Mouse (Mus musculus) liver (tissue): ENCODE results near the gene Bcl11a.

Source experiments
- DNase-seq: peaks from one replicate; pipeline ENCODE4 v3.0.0-alpha.2; 2020; ENCODE audit warnings: mixed read lengths

Gene Bcl11a

GRCm38 (mm10) chr11:24077795-24078705 lies at the start of gene Bcl11a:
TSS of gene Bcl11a (plus strand) at chr11:24078056.
- peak; percentile 75 for DNase-seq

GRCm38 (mm10) chr11:24044025-24044424 lies 33.8 kb upstream of the Bcl11a start:
- DNase-seq = no peak

DNA sequence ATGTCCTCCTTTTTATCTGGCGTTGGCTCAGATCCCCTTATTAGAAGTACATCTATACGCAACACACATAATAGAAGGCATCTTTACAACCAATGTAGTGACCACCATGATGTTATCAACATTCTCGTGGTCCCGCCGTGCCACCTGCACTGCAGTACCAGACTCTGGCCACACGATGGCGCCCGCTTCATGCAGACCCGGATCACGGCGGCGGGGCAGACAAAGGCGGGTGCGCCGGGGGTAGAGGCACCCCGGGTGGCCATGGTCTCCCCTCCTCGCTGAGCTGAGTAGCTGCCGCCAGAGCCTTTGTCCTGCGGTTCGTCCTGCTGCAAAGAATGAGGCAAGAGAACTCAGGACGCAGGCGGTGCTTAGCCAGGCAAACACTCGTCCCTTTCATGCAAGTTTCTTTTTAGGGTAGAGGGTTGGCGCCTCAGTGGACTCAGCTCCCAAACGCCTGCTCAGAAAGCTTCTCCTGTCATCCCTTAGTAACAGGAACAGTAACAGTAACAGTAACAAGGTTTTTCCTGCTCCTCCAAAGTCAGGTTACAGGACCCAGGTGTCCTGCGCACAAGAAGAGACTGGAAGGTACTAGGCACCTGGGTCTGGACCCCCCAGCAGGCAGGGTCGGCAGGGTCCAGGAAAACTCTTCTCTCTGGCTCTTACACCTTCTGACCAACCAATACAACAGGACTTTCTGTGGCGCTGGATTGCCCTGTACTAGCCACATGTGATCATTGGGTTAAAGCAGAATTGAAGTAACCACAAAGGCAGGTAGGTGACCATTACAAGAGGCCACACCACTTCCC lies 28.4 kb upstream of the Bcl11a start:
- DNase-seq = peak; percentile 81

DNA sequence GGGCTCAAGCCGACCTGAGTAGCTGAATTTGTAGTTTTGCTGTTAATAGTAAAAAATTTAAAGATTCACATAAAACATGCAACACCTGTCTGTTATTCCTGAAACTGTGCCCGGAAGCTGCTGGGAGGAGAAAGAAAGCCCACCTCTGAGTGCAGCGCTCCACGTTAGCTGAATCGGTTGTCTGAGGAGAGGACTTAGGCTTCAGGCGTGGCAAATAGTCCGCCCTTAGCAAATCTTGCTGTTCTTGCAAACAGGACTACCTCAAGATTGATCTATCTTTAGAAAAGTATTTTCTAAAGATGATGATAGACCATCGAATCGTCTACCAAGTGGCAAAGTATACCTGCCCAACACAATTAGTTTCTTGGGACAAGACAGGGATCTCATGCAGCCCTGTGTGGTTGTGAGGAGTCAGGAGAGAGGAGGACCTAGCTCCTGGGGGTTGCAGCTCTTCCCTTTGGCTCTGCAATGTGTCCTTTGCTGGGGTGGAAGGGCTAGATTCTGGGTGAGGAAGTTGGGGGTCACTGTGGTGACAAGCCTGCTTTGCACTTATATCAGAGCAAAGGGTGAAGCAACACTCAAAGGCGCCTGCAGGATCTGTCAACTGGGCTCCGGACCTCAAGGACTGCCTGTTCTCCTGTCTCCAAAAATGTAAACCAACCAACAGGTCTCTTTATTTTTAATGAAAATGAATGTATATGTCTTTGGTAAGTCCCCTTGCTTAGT lies 27.7 kb upstream of the Bcl11a start:
- DNase-seq = no peak

- DNase-seq = peak; percentile 26
Observed at GRCm38 (mm10) chr11:24052882-24053281, 25.0 kb upstream of the Bcl11a start.

DNA sequence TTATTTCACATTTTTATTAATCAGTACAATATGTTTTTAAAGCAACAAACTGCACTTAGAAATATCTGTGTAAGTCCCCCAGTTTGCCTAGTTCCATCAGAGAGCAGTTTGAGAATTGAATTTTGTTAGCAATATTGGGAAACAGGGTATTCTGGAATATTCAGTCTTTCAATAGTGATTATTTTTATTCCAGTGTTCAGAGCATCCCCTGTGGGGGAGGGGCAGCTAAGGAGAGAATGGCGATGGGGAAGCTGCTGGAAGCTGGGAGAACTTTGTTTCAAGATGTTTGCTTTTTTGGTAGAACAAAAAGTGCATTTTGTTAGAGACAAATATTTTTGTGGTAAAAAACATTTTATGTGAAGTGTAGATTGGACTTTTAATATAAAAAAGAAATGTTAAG lies 18.7 kb upstream of the Bcl11a start:
- DNase-seq = no peak

- DNase-seq = no peak
Observed at GRCm38 (mm10) chr11:24060428-24060827, 17.4 kb upstream of the Bcl11a start.

- no peak for DNase-seq
Observed at GRCm38 (mm10) chr11:24061819-24062218, 16.0 kb upstream of the Bcl11a start.

DNA sequence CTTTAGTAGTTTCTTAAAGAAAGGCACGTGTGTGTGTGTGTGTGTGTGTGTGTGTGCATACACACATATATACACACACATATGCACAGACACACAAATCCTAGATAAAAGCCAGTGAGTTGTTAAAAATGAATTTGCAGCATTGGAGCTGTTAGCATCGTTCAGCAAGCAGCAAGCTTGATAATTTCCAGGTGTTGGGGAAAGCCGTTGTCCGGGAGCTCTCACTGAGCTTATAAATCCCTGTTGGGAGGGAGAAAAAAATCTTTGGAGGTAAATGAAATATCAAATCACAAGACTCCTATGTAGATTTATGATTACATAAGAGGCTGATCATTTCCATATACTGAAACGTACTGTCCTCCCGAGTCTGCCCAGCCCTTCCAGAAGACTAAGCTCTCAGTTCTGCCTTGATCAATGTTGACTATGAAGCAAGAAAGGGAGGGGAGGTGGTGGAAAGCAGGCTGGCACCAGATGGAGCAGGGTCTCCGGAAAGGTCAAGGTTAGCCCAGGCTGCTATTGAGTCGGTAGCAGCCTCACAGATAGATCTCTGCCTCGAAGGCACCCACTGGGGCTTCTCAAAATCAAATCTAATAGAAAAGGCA lies 15.3 kb upstream of the Bcl11a start:
- DNase-seq = no peak

GRCm38 (mm10) chr11:24064221-24064620 lies 13.6 kb upstream of the Bcl11a start:
- DNase-seq = no peak

- no peak for DNase-seq
Observed at GRCm38 (mm10) chr11:24065313-24065712, 12.5 kb upstream of the Bcl11a start.

- DNase-seq = peak; percentile 50
Observed at GRCm38 (mm10) chr11:24074021-24074591, 3.8 kb upstream of the Bcl11a start.

DNA sequence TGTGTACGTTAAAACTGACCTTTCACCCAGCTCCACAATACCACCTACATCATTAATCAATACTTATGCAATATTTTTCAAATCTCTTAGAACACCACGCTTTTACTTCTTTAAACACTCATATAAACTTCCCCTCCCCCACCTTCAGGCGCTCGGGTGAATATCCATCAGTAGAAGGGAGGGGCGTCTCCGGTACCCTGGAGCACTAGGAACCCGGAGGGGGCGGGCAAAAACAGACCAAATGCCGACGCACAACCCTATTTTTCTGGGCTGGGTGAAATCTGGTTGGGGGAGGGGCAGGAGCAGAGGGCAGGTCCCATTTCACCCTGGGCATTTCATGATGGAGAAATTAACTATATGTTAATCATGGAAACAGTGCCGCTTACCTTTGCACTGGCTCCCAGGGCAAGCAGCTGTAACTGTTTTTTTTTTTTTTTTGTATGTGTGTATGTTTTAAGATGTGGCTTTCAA lies 3.2 kb upstream of the Bcl11a start, which contains the start of gene A830031A19Rik:
A830031A19Rik (minus strand) TSS at position 421 of the 471 bp plus-strand sequence.
- peak; percentile 73 for DNase-seq

DNA sequence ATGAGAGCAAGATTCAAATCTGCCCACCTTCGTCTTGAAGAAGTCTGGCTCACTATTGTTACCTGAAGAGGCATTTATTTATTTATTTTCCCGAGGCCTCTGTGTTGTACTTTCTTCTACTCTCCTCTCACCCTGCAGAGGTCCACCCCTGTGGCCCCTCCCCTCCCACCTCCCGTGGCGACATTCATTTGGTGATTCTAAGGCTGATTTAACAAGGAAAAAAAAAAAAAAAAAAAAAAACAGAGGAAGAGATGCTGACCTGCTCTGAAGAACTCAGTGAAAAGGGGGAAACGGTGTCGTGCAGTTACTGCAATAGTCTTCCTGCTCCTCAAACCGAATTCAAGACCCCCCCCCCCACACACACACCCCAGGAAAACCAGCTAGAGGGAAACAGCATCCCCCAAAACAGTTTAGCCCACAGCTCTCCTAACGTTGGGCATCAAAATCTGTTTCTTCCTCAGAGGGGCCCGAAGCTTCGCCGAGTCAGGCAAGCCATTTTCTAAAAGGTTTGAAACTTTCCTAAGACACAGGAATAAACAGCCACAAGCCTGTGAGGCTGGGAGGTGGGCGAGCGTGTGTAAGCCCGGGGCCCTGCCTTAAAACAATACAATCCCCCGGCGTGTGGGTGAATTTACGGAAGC lies 2.2 kb upstream of the Bcl11a start:
- peak; percentile 30 for DNase-seq

DNA sequence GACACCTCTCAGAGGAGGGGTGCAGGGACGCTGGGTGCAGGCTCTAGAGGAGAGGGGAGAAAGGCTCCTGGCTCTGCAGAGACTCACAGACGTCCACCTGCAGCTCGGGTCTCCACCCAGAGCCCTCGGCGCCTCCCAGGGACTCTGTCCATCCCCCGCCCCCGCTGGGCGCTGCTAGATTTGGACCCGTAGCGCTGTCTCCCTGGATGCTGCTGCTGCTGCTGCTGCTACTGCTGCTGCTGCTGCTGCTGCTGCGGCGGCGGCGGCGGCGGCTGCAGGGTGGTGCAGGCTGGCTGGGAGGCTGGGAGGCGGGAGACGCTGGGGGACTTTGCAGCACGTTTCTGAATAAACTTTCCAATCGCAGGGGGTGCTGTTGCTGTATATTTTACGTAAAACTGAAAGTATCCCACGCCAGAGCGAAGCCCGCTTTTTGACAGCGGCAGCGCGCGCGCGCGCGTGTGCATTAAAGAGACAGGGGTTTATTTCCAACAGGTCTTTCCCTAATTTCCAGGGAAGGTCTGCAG lies 1.7 kb upstream of the Bcl11a start:
- peak; percentile 85 for DNase-seq

GRCm38 (mm10) chr11:24076821-24077730 lies 780 bp upstream of the Bcl11a start:
- peak; percentile 80 for DNase-seq

DNA sequence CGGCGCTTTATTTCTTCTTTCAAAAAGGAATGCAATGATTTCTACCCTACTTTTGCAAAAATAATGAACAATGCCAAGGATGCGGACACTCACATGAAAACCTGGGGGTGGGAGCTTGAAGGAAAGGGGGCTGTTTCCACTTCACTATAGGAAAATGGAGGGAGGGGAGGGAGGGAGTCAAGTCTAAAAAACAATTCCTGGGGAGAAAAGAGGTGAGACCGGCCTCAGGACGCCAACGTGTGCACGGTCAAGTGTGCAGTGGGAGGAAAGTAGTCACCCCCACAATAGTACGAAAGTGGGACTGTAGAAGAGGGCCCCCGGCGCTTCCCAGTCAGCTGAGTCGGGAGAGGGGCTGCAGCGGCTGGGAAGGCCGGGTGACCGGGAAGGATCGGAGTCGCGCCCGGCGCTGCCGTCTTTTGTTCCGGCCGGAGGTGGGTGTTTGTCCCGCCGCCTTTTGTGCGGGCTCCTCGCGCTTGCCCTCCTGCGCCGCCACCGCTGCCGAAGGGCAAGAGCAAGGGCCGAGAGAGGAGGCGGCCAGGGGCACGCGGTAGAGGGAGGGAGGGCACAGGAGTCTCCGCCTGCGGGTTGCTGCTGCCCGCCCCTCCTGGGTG lies 955 bp downstream of the Bcl11a start:
- peak; percentile 74 for DNase-seq

DNA sequence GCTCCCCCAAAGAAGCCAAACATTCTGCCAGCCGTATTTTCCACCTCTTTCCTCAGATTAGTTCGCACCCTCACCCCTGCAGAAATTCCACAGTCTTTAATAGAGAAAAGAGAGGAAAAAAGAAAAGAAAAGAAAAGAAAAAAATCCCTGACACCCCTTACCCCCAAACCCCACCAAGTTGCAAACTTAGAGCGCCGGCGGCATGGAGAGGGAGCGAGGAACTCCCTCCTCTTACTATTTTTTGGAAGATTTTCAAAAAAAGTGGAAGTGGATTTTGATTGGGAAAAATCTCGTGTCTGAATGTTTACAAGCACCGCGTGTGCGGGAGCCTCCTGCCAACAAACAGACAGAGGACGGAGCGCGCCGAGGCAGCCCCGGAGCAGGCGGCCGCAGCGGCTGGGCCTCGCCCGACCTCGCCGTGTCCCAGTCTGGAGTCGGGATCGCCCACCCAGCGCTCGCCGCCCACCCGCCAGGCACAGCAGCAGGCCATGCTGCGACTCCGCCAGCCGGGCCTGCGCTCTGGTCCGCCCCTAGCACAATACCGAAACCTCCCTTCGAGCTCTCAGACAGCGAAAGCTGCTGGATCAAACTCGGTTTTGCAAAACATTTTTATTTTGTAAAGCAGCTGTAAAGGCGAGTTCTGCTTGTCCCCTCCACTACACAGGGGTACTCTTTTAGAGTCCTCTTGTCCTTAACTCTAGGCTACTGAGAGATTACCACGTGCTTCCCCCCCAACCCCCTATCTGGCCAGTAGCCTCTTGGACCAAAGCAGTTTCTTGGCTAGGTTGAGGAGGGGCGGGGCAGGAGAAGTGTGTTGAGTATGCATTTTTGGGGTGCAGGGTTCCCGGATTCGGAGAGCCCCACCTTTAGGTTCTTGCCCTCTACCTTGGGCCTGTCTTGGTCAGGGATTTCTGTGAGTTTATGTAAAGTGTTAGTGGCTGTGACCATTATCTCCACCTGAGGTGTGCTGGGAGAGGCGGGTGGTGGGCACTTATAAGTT lies 1.8 kb downstream of the Bcl11a start:
- DNase-seq = peak; percentile 70
